Mouse (Mus musculus): ENCODE data around the gene Rbm44. TPM values are rescaled to one million over a fixed set of nuclear protein-coding genes. Genes with fewer than 3 reads are reported as not detected.
A peak's percentile ranks its signal among the peaks of the same experiment; 100 is the strongest.

Gene Rbm44
- polyA plus RNA-seq, 1 experiment from 2014 or later: 0.15 TPM

GRCm38 (mm10) chr1:91193680-91194079, 48.8 kb downstream of the Rbm44 start:
- DNase-seq (ENCODE audit: low spot score): no peak
- WGBS: 84% methylated on average over 4 of the region's 4 CpGs

GRCm38 (mm10) chr1:91199793-91200192, 54.9 kb downstream of the Rbm44 start:
- Histone ChIP-seq H3K4me1 (ENCODE audit: control insufficient read depth, insufficient read depth, low read length) (peaks cover 3% of the 10 kb centered on the region; the same call in 1 of the 2 replicates), H3K36me3 (ENCODE audit: control insufficient read depth, insufficient read depth, low read length) (no peaks in the 10 kb centered on the region), H3K27me3 (replicated peaks; ENCODE audit: control insufficient read depth, insufficient read depth, low read length) (no peaks in the 10 kb centered on the region), H3K27ac (ENCODE audit: low read depth, low read length) (no peak overlapping the region), H3K4me3 (ENCODE audit: low read depth, low read length) (no peak overlapping the region), H3K9ac (ENCODE audit: low read length) (no peak overlapping the region), H3K4me2 (ENCODE audit: low read length) (no peak overlapping the region), H3K9me3 (replicated peaks; ENCODE audit: control insufficient read depth, low read length) (no peaks in the 10 kb centered on the region)
- DNase-seq (ENCODE audit: low spot score) (peak; percentile 31), ATAC-seq (no peak)
- WGBS: 77% methylated on average over 10 of the region's 10 CpGs

More at GRCm38 (mm10) chr1:91193680-91194079, 48.8 kb downstream of the Rbm44 start:
- Histone ChIP-seq H3K9ac (ENCODE audit: low read length) (no peak overlapping the region), H3K4me2 (ENCODE audit: low read length) (no peak overlapping the region), H3K27me3 (replicated peaks; ENCODE audit: control insufficient read depth, insufficient read depth, low read length) (no peaks in the 10 kb centered on the region), H3K36me3 (ENCODE audit: control insufficient read depth, insufficient read depth, low read length) (no peaks in the 10 kb centered on the region), H3K4me3 (ENCODE audit: low read depth, low read length) (no peak overlapping the region), H3K9me3 (replicated peaks; ENCODE audit: control insufficient read depth, low read length) (no peaks in the 10 kb centered on the region), H3K4me1 (ENCODE audit: control insufficient read depth, insufficient read depth, low read length) (no peaks in the 10 kb centered on the region), H3K27ac (ENCODE audit: low read depth, low read length) (no peak overlapping the region)
- ATAC-seq: no peak

GRCm38 (mm10) chr1:91201122-91201521, 56.2 kb downstream of the Rbm44 start:
- Histone ChIP-seq H3K27ac (ENCODE audit: low read depth, low read length) (no peak overlapping the region), H3K9me3 (replicated peaks; ENCODE audit: control insufficient read depth, low read length) (no peaks in the 10 kb centered on the region), H3K4me1 (ENCODE audit: control insufficient read depth, insufficient read depth, low read length) (peaks cover 3% of the 10 kb centered on the region; the same call in 1 of the 2 replicates), H3K9ac (ENCODE audit: low read length) (no peak overlapping the region), H3K36me3 (ENCODE audit: control insufficient read depth, insufficient read depth, low read length) (no peaks in the 10 kb centered on the region), H3K4me3 (ENCODE audit: low read depth, low read length) (no peak overlapping the region), H3K27me3 (replicated peaks; ENCODE audit: control insufficient read depth, insufficient read depth, low read length) (no peaks in the 10 kb centered on the region), H3K4me2 (ENCODE audit: low read length) (no peak overlapping the region)
- ATAC-seq (no peak), DNase-seq (ENCODE audit: low spot score) (peak; percentile 59)
- WGBS: 18% methylated on average over 3 of the region's 3 CpGs

GRCm38 (mm10) chr1:91204221-91204765, 59.4 kb downstream of the Rbm44 start:
- Histone ChIP-seq H3K27me3 (replicated peaks; ENCODE audit: control insufficient read depth, insufficient read depth, low read length) (no peaks in the 10 kb centered on the region), H3K4me3 (ENCODE audit: low read depth, low read length) (no peak overlapping the region), H3K27ac (ENCODE audit: low read depth, low read length) (no peak overlapping the region), H3K36me3 (ENCODE audit: control insufficient read depth, insufficient read depth, low read length) (no peaks in the 10 kb centered on the region), H3K4me1 (ENCODE audit: control insufficient read depth, insufficient read depth, low read length) (peaks cover 9% of the 10 kb centered on the region; the same call in 1 of the 2 replicates), H3K4me2 (ENCODE audit: low read length) (no peak overlapping the region), H3K9ac (ENCODE audit: low read length) (no peak overlapping the region), H3K9me3 (replicated peaks; ENCODE audit: control insufficient read depth, low read length) (no peaks in the 10 kb centered on the region)
- 83% methylated on average over 5 of the region's 5 CpGs for WGBS
- ATAC-seq (no peak), DNase-seq (ENCODE audit: low spot score) (no peak)

- no peak overlapping the region for H3K27ac ChIP-seq (ENCODE audit: low read depth, low read length)
- 73% methylated on average over 6 of the region's 6 CpGs for WGBS
- H3K9ac ChIP-seq (ENCODE audit: low read length): no peak overlapping the region
Observed at GRCm38 (mm10) chr1:91205651-91206050, 60.8 kb downstream of the Rbm44 start.

GRCm38 (mm10) chr1:91206336-91206735, 61.4 kb downstream of the Rbm44 start:
- H3K27ac ChIP-seq (ENCODE audit: low read depth, low read length): no peak overlapping the region
- no peaks in the 10 kb centered on the region for H3K9me3 ChIP-seq (replicated peaks; ENCODE audit: control insufficient read depth, low read length)
- no peak overlapping the region for H3K4me3 ChIP-seq (ENCODE audit: low read depth, low read length)
- ATAC-seq: no peak
- no peaks in the 10 kb centered on the region for H3K27me3 ChIP-seq (replicated peaks; ENCODE audit: control insufficient read depth, insufficient read depth, low read length)
- peaks cover 13% of the 10 kb centered on the region for H3K4me1 ChIP-seq (ENCODE audit: control insufficient read depth, insufficient read depth, low read length)
- no peak for DNase-seq (ENCODE audit: low spot score)
- H3K9ac ChIP-seq (ENCODE audit: low read length): no peak overlapping the region
- no peaks in the 10 kb centered on the region for H3K36me3 ChIP-seq (ENCODE audit: control insufficient read depth, insufficient read depth, low read length)
- H3K4me2 ChIP-seq (ENCODE audit: low read length): no peak overlapping the region
- 76% methylated on average over 8 of the region's 8 CpGs for WGBS

More at GRCm38 (mm10) chr1:91205651-91206050, 60.8 kb downstream of the Rbm44 start:
- DNase-seq (ENCODE audit: low spot score): no peak
- no peaks in the 10 kb centered on the region for H3K36me3 ChIP-seq (ENCODE audit: control insufficient read depth, insufficient read depth, low read length)
- no peak overlapping the region for H3K4me2 ChIP-seq (ENCODE audit: low read length)
- H3K4me1 ChIP-seq (ENCODE audit: control insufficient read depth, insufficient read depth, low read length): peaks cover 16% of the 10 kb centered on the region
- no peak for ATAC-seq
- no peaks in the 10 kb centered on the region for H3K9me3 ChIP-seq (replicated peaks; ENCODE audit: control insufficient read depth, low read length)
- no peak overlapping the region for H3K4me3 ChIP-seq (ENCODE audit: low read depth, low read length)
- no peaks in the 10 kb centered on the region for H3K27me3 ChIP-seq (replicated peaks; ENCODE audit: control insufficient read depth, insufficient read depth, low read length)

- Histone ChIP-seq H3K27me3 (replicated peaks; ENCODE audit: control insufficient read depth, insufficient read depth, low read length) (no peaks in the 10 kb centered on the region), H3K9ac (ENCODE audit: low read length) (no peak overlapping the region), H3K9me3 (replicated peaks; ENCODE audit: control insufficient read depth, low read length) (no peaks in the 10 kb centered on the region), H3K27ac (ENCODE audit: low read depth, low read length) (no peak overlapping the region; the same call in 1 of the 2 replicates), H3K4me3 (ENCODE audit: low read depth, low read length) (no peak overlapping the region), H3K4me1 (ENCODE audit: control insufficient read depth, insufficient read depth, low read length) (peaks cover 13% of the 10 kb centered on the region), H3K36me3 (ENCODE audit: control insufficient read depth, insufficient read depth, low read length) (no peaks in the 10 kb centered on the region), H3K4me2 (ENCODE audit: low read length) (no peak overlapping the region)
- WGBS: 69% methylated on average over 5 of the region's 5 CpGs
- no peak for ATAC-seq
- peak; percentile 28 for DNase-seq (ENCODE audit: low spot score)
Observed at GRCm38 (mm10) chr1:91206873-91207272, 62.0 kb downstream of the Rbm44 start.

GRCm38 (mm10) chr1:91207334-91208074, 62.6 kb downstream of the Rbm44 start:
- Histone ChIP-seq H3K9ac (ENCODE audit: low read length) (no peak overlapping the region), H3K27me3 (replicated peaks; ENCODE audit: control insufficient read depth, insufficient read depth, low read length) (no peaks in the 10 kb centered on the region), H3K27ac (ENCODE audit: low read depth, low read length) (no peak overlapping the region), H3K4me2 (ENCODE audit: low read length) (no peak overlapping the region), H3K4me3 (ENCODE audit: low read depth, low read length) (no peak overlapping the region), H3K9me3 (replicated peaks; ENCODE audit: control insufficient read depth, low read length) (no peaks in the 10 kb centered on the region), H3K36me3 (ENCODE audit: control insufficient read depth, insufficient read depth, low read length) (no peaks in the 10 kb centered on the region), H3K4me1 (ENCODE audit: control insufficient read depth, insufficient read depth, low read length) (peaks cover 13% of the 10 kb centered on the region)
- DNase-seq (ENCODE audit: low spot score) (no peak), ATAC-seq (no peak)
- 71% methylated on average over 3 of the region's 3 CpGs for WGBS

GRCm38 (mm10) chr1:91209343-91209742, 64.5 kb downstream of the Rbm44 start:
- ATAC-seq (peak; percentile 35), DNase-seq (ENCODE audit: low spot score) (peak; percentile 59)
- WGBS: 80% methylated on average over 6 of the region's 6 CpGs
- H3K27ac ChIP-seq (ENCODE audit: low read depth, low read length): peak overlapping the region; percentile 55; the same call in 1 of the 2 replicates
- H3K9me3 ChIP-seq (replicated peaks; ENCODE audit: control insufficient read depth, low read length): no peaks in the 10 kb centered on the region
- H3K4me2 ChIP-seq (ENCODE audit: low read length): no peak overlapping the region
- H3K9ac ChIP-seq (ENCODE audit: low read length): no peak overlapping the region
- H3K4me3 ChIP-seq (ENCODE audit: low read depth, low read length): no peak overlapping the region
- H3K36me3 ChIP-seq (ENCODE audit: control insufficient read depth, insufficient read depth, low read length): no peaks in the 10 kb centered on the region
- H3K27me3 ChIP-seq (replicated peaks; ENCODE audit: control insufficient read depth, insufficient read depth, low read length): no peaks in the 10 kb centered on the region
- H3K4me1 ChIP-seq (ENCODE audit: control insufficient read depth, insufficient read depth, low read length): peaks cover 13% of the 10 kb centered on the region

Measured in forebrain, embryonic 14.5 days (tissue).